Comparison of ENCODE assay signal across 12 mouse cellular contexts in genomic region chr6:121145010-121145604, GRCm38 (mm10). TPM values are rescaled to one million over a fixed set of nuclear protein-coding genes. Genes with fewer than 3 reads are reported as not detected.
DNase-seq lines count a peak whose midpoint lies in the region; ATAC-seq lines count a peak whose summit lies in the region.
"Had no signal": no experiment of that assay in that cellular context is flagged by ENCODE, and none has a peak within 500 bp of the region (broad histone marks: within the 10 kb centered on the region; RNA-seq: fewer than 3 reads in every experiment).

No protein-coding gene starts in this region.

- no peak overlapping the region for H3K4me3 ChIP-seq in intestine, embryonic 14.5 days (ENCODE audit: low read depth, low read length)
- H3K4me3 ChIP-seq in intestine, embryonic 15.5 days (replicated peaks), result no peak overlapping the region
- H3K4me3 ChIP-seq: embryonic facial prominence, embryonic 13.5 days; limb, embryonic 13.5 days had no signal

- no peak for DNase-seq in intestine, embryonic 14.5 days (ENCODE audit: low spot score)
- DNase-seq in right cerebral cortex, adult 18-20 months, result peak; percentile 20
- no peak for DNase-seq in right cerebral cortex, postnatal 4 days
- peak; percentile 63 for DNase-seq in embryo, embryonic 10 days (ENCODE audit: low spot score)
- peak; percentile 15 for DNase-seq in telencephalon, adult 2 months (ENCODE audit: low read depth, low spot score)
- DNase-seq in heart, postnatal 36 days, result no peak
- no peak for DNase-seq in heart, postnatal 14 days
- DNase-seq: kidney, postnatal 36 days; thymus, postnatal 4 days had no signal

- no peak overlapping the region for H3K27ac ChIP-seq in intestine, embryonic 14.5 days (ENCODE audit: low read depth)
- H3K27ac ChIP-seq in intestine, embryonic 15.5 days, result no peak overlapping the region
- H3K27ac ChIP-seq: embryonic facial prominence, embryonic 13.5 days; limb, embryonic 13.5 days had no signal

- peaks cover 23% of the 10 kb centered on the region for H3K4me1 ChIP-seq in intestine, embryonic 14.5 days (replicated peaks; ENCODE audit: control insufficient read depth, insufficient read depth, low read length)
- peaks cover 15% of the 10 kb centered on the region for H3K4me1 ChIP-seq in intestine, embryonic 15.5 days (replicated peaks)

- H3K4me2 ChIP-seq in intestine, embryonic 14.5 days (ENCODE audit: low read length), result no peak overlapping the region
- H3K4me2 ChIP-seq in intestine, embryonic 15.5 days (replicated peaks), result no peak overlapping the region
- H3K4me2 ChIP-seq: embryonic facial prominence, embryonic 13.5 days; limb, embryonic 13.5 days had no signal

- intact Hi-C loops in heart, postnatal 36 days (cut with DNase I), result no loop called here
- intact Hi-C loops in heart, postnatal 14 days (cut with DNase I), result no loop called here

- H3K36me3 ChIP-seq in intestine, embryonic 14.5 days (ENCODE audit: control insufficient read depth, insufficient read depth, low read length), result no peaks in the 10 kb centered on the region
- H3K36me3 ChIP-seq in intestine, embryonic 15.5 days, result no peaks in the 10 kb centered on the region
- H3K36me3 ChIP-seq: embryonic facial prominence, embryonic 13.5 days; limb, embryonic 13.5 days had no signal

- 0 out of 2 replicates have a peak, but pooled peaks have one; percentile 45 for ATAC-seq in intestine, embryonic 14.5 days (replicated peaks; ENCODE audit: low FRiP score, low TSS enrichment, low read depth)
- ATAC-seq in intestine, embryonic 15.5 days, result no peak

- no peak overlapping the region for H3K9ac ChIP-seq in intestine, embryonic 14.5 days (ENCODE audit: low read length)
- H3K9ac ChIP-seq in intestine, embryonic 15.5 days, result no peak overlapping the region
- H3K9ac ChIP-seq: embryonic facial prominence, embryonic 13.5 days; limb, embryonic 13.5 days had no signal

- H3K27me3 ChIP-seq in intestine, embryonic 14.5 days (replicated peaks; ENCODE audit: control insufficient read depth, insufficient read depth, low read length), result no peaks in the 10 kb centered on the region
- no peaks in the 10 kb centered on the region for H3K27me3 ChIP-seq in intestine, embryonic 15.5 days (replicated peaks)
- H3K27me3 ChIP-seq: embryonic facial prominence, embryonic 13.5 days; limb, embryonic 13.5 days had no signal

- H3K9me3 ChIP-seq in intestine, embryonic 14.5 days (ENCODE audit: control insufficient read depth, low read length), result no peaks in the 10 kb centered on the region
- H3K9me3 ChIP-seq in intestine, embryonic 15.5 days, result no peaks in the 10 kb centered on the region
- H3K9me3 ChIP-seq: embryonic facial prominence, embryonic 13.5 days; limb, embryonic 13.5 days had no signal

- WGBS in intestine, embryonic 14.5 days, result 56% methylated on average over 13 of the region's 13 CpGs
- WGBS in intestine, embryonic 15.5 days, result 73% methylated on average over 13 of the region's 13 CpGs

RNA-seq across cellular contexts. Expression of gene Mical3, which starts 14.3 kb away (rescaled TPM):
- 10.8 and 12.9 TPM in 2 replicates for polyA plus RNA-seq in intestine, embryonic 14.5 days (2014; fragmentation: Nextera tagmentation; extraction: Ambion mirVana)
- 6.7 and 7.7 TPM in 2 replicates for polyA plus RNA-seq in intestine, embryonic 15.5 days (2015; fragmentation: Nextera tagmentation; extraction: Ambion mirVana)
- total RNA-seq in heart, postnatal 36 days (2021), result 100 to 1,000 TPM; 119 to 136 TPM
- 100 to 1,000 TPM; 114 to 124 TPM for total RNA-seq in heart, postnatal 14 days (2021)

RNA-seq across cellular contexts. Expression of gene Pex26, which starts 38.4 kb away (rescaled TPM):
- 10.5 and 11.5 TPM in 2 replicates for polyA plus RNA-seq in intestine, embryonic 14.5 days (2014; fragmentation: Nextera tagmentation; extraction: Ambion mirVana)
- 13.6 and 13.7 TPM in 2 replicates for polyA plus RNA-seq in intestine, embryonic 15.5 days (2015; fragmentation: Nextera tagmentation; extraction: Ambion mirVana)
- total RNA-seq in heart, postnatal 36 days (2021), result 1 to 10 TPM; 5.5 to 6.3 TPM
- total RNA-seq in heart, postnatal 14 days (2021), result 1 to 10 TPM; 8.1 to 8.4 TPM

Comparison
In these comparisons a context has a peak if more than half of its experiments do, and no peak if none do; other contexts are left out.
1. DNase-seq: peak in right cerebral cortex, adult 18-20 months (single experiment), embryo, embryonic 10 days (single experiment) and telencephalon, adult 2 months (single experiment); none in intestine, embryonic 14.5 days (single experiment), right cerebral cortex, postnatal 4 days (single experiment), heart, postnatal 36 days (0 of 2) and heart, postnatal 14 days (0 of 2).